Mouse (Mus musculus): ENCODE measurements around the gene Trim66. TPM values are rescaled to one million over a fixed set of nuclear protein-coding genes. Genes with fewer than 3 reads are reported as not detected.
A peak's percentile ranks its signal among the peaks of the same experiment; 100 is the strongest.

The Trim66 gene
- polyA plus RNA-seq (2015; fragmentation: Nextera tagmentation; extraction: Ambion mirVana), result 0.02 TPM in 1 of 2 replicates, not detected in the other

DNA sequence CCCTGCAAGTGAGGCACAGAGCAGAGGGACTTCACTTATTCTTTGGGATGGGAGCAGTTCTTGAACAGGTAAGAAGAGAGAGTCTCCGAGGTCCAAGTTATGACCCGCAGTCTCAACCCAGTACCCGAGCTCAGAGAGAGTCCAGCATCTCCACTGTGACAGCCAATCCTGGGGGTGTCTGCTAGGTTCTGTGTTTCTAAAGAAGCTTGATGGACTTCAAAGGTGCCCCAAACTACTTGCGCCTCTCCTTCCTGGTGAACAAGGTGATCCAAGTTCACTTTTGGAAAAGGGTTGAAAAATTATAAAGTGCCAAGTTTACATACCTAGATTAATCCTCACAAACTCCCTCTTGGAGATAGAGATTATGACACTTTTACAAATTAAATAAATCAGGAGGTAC is at the start of gene Trim66:
Gene Trim66, minus strand, starts transcription at position 101 of the 400 bp plus-strand sequence.
- no peaks in the 10 kb centered on the region for H3K9me3 ChIP-seq (ENCODE audit: low read length)
- H3K9ac ChIP-seq (replicated peaks), result no peak within 1 kb of the TSS
- TF ChIP-seq CTCF (IDR thresholded peaks at IDR 0.05; ENCODE audit: low read depth), result no peak
- no peak for TF ChIP-seq EP300 (IDR thresholded peaks at IDR 0.05; ENCODE audit: low read depth)
- no peaks in the 10 kb centered on the region for H3K27me3 ChIP-seq (ENCODE audit: insufficient read depth, low read length)
- no peak for DNase-seq
- H3K36me3 ChIP-seq (replicated peaks; ENCODE audit: insufficient read depth, low read length), result no peaks in the 10 kb centered on the region
- no peak for ATAC-seq
- H3K4me2 ChIP-seq (ENCODE audit: low read depth, low read length), result no peak within 1 kb of the TSS
- H3K4me1 ChIP-seq (ENCODE audit: insufficient read depth), result no peaks in the 10 kb centered on the region
- 82% methylated on average over 4 of the region's 4 CpGs for WGBS (ENCODE audit: insufficient replicate concordance)
- no peak within 1 kb of the TSS for H3K4me3 ChIP-seq (ENCODE audit: low read depth, low read length)
- no peak within 1 kb of the TSS for H3K27ac ChIP-seq (ENCODE audit: low read depth)

GRCm38 (mm10) chr7:109546726-109547125 is 38.8 kb upstream of the Trim66 start:
- H3K4me3 ChIP-seq (ENCODE audit: low read depth, low read length), result no peak overlapping the region
- no peak overlapping the region for H3K4me2 ChIP-seq (ENCODE audit: low read depth, low read length)
- H3K36me3 ChIP-seq (replicated peaks; ENCODE audit: insufficient read depth, low read length), result peaks cover 29% of the 10 kb centered on the region
- H3K9ac ChIP-seq (replicated peaks), result no peak overlapping the region
- DNase-seq, result no peak
- no peaks in the 10 kb centered on the region for H3K4me1 ChIP-seq (ENCODE audit: insufficient read depth)
- no peaks in the 10 kb centered on the region for H3K27me3 ChIP-seq (ENCODE audit: insufficient read depth, low read length)
- ATAC-seq, result no peak
- no peak overlapping the region for H3K27ac ChIP-seq (ENCODE audit: low read depth)
- 82% methylated on average over 5 of the region's 5 CpGs for WGBS (ENCODE audit: insufficient replicate concordance)
- no peak for TF ChIP-seq CTCF (IDR thresholded peaks at IDR 0.05; ENCODE audit: low read depth)
- no peak for TF ChIP-seq EP300 (IDR thresholded peaks at IDR 0.05; ENCODE audit: low read depth)
- H3K9me3 ChIP-seq (ENCODE audit: low read length), result no peaks in the 10 kb centered on the region

- no peak overlapping the region for H3K9ac ChIP-seq (replicated peaks)
- no peak overlapping the region for H3K4me3 ChIP-seq (ENCODE audit: low read depth, low read length)
- H3K27me3 ChIP-seq (ENCODE audit: insufficient read depth, low read length), result no peaks in the 10 kb centered on the region
- no peaks in the 10 kb centered on the region for H3K9me3 ChIP-seq (ENCODE audit: low read length)
- TF ChIP-seq CTCF (IDR thresholded peaks at IDR 0.05; ENCODE audit: low read depth), result no peak
- no peak for TF ChIP-seq EP300 (IDR thresholded peaks at IDR 0.05; ENCODE audit: low read depth)
- DNase-seq, result no peak
- no peak overlapping the region for H3K27ac ChIP-seq (ENCODE audit: low read depth)
- H3K36me3 ChIP-seq (replicated peaks; ENCODE audit: insufficient read depth, low read length), result peaks cover 26% of the 10 kb centered on the region
- 84% methylated on average over 2 of the region's 2 CpGs for WGBS (ENCODE audit: insufficient replicate concordance)
- H3K4me2 ChIP-seq (ENCODE audit: low read depth, low read length), result no peak overlapping the region
- no peak for ATAC-seq
- no peaks in the 10 kb centered on the region for H3K4me1 ChIP-seq (ENCODE audit: insufficient read depth)
Observed at GRCm38 (mm10) chr7:109546186-109546585, 38.3 kb upstream of the Trim66 start.

GRCm38 (mm10) chr7:109545255-109545993 is 37.5 kb upstream of the Trim66 start:
- no peak for DNase-seq
- peaks cover 24% of the 10 kb centered on the region for H3K36me3 ChIP-seq (replicated peaks; ENCODE audit: insufficient read depth, low read length)
- no peak overlapping the region for H3K4me3 ChIP-seq (ENCODE audit: low read depth, low read length)
- no peaks in the 10 kb centered on the region for H3K4me1 ChIP-seq (ENCODE audit: insufficient read depth)
- H3K27me3 ChIP-seq (ENCODE audit: insufficient read depth, low read length), result no peaks in the 10 kb centered on the region
- 64% methylated on average over 10 of the region's 10 CpGs for WGBS (ENCODE audit: insufficient replicate concordance)
- H3K27ac ChIP-seq (ENCODE audit: low read depth), result no peak overlapping the region; the same call in 1 of the 2 replicates
- H3K4me2 ChIP-seq (ENCODE audit: low read depth, low read length), result no peak overlapping the region
- no peak for ATAC-seq
- no peak overlapping the region for H3K9ac ChIP-seq (replicated peaks)
- TF ChIP-seq CTCF (IDR thresholded peaks at IDR 0.05; ENCODE audit: low read depth) (no peak), EP300 (IDR thresholded peaks at IDR 0.05; ENCODE audit: low read depth) (no peak)
- H3K9me3 ChIP-seq (ENCODE audit: low read length), result no peaks in the 10 kb centered on the region

DNA sequence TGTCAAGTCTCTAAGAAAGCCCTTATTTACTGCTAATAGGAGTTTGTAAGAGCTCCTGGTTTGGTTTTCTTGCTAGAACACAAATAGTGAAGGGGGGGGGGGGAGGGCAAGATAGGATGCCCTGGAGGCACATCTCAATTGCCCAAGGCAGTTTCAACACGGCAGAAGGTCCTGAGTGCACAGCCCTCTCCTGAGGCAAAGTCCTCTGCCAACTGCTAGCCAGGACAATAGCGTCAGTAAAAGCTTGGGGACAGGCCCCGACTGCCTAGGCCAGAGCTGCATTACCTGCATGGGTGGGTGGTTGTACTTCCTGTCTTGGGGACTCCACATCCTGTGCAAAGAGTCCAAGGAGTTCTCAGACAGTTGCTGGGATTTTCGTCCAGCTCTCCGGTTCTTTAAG is 36.9 kb upstream of the Trim66 start:
- Histone ChIP-seq H3K36me3 (replicated peaks; ENCODE audit: insufficient read depth, low read length) (peaks cover 26% of the 10 kb centered on the region), H3K4me2 (ENCODE audit: low read depth, low read length) (no peak overlapping the region), H3K4me3 (ENCODE audit: low read depth, low read length) (no peak overlapping the region), H3K27me3 (ENCODE audit: insufficient read depth, low read length) (no peaks in the 10 kb centered on the region), H3K27ac (ENCODE audit: low read depth) (no peak overlapping the region), H3K4me1 (ENCODE audit: insufficient read depth) (no peaks in the 10 kb centered on the region), H3K9me3 (ENCODE audit: low read length) (no peaks in the 10 kb centered on the region), H3K9ac (replicated peaks) (no peak overlapping the region)
- TF ChIP-seq EP300 (IDR thresholded peaks at IDR 0.05; ENCODE audit: low read depth), result no peak
- TF ChIP-seq CTCF (IDR thresholded peaks at IDR 0.05; ENCODE audit: low read depth), result no peak
- no peak for DNase-seq
- WGBS (ENCODE audit: insufficient replicate concordance), result 81% methylated on average over 5 of the region's 5 CpGs
- ATAC-seq, result 0 out of 2 replicates have a peak, but pooled peaks have one; percentile 25

GRCm38 (mm10) chr7:109542364-109542628 is 34.4 kb upstream of the Trim66 start:
- Histone ChIP-seq H3K4me2 (ENCODE audit: low read depth, low read length) (no peak overlapping the region), H3K4me3 (ENCODE audit: low read depth, low read length) (no peak overlapping the region), H3K27ac (ENCODE audit: low read depth) (no peak overlapping the region), H3K9ac (replicated peaks) (no peak overlapping the region), H3K36me3 (replicated peaks; ENCODE audit: insufficient read depth, low read length) (peaks cover 40% of the 10 kb centered on the region), H3K9me3 (ENCODE audit: low read length) (no peaks in the 10 kb centered on the region), H3K4me1 (ENCODE audit: insufficient read depth) (no peaks in the 10 kb centered on the region), H3K27me3 (ENCODE audit: insufficient read depth, low read length) (no peaks in the 10 kb centered on the region)
- DNase-seq (no peak), ATAC-seq (peak; percentile 8; the same call in 1 of the 2 replicates)
- WGBS (ENCODE audit: insufficient replicate concordance), result 36% methylated on average over 3 of the region's 3 CpGs
- no peak for TF ChIP-seq EP300 (IDR thresholded peaks at IDR 0.05; ENCODE audit: low read depth)
- no peak for TF ChIP-seq CTCF (IDR thresholded peaks at IDR 0.05; ENCODE audit: low read depth)

Data from liver, postnatal 0 days (tissue).